Mouse (Mus musculus) liver, postnatal 0 days (tissue): ENCODE measurements at regions not wholly inside any gene's neighbourhood (a gene's known extent, or its start where the extent isn't known, plus 50 kb on each side); places are given as distances from the start of the nearest gene placed in this dataset.

Source experiments
- ATAC-seq: fragments of 200-750 bp; cut with Nextera tagmentation; 2 replicates; pipeline ENCODE4 v1.8.0; 2017; ENCODE audit warnings: mild to moderate bottlenecking, moderate library complexity
- DNase-seq: peaks from one replicate; pipeline ENCODE4 v3.0.0-alpha.2; 2016
- H3K27ac ChIP-seq: fragments of 300-500 bp; sonication (generic); 2 replicates; pipeline ENCODE4 v1.5.1; 2014; ENCODE audit warnings: antibody characterized with exemption, moderate library complexity, mild to moderate bottlenecking, low read depth
- H3K27me3 ChIP-seq: fragments of 300-500 bp; sonication (generic); 2 replicates; pipeline ENCODE4 v1.6.1; 2014; ENCODE audit warnings: low read length, control low read depth, mixed read lengths; ENCODE audit not compliant: insufficient read depth
- H3K36me3 ChIP-seq: fragments of 300-500 bp; sonication (generic); replicated peaks from 2 replicates; pipeline ENCODE4 v1.6.1; 2014; ENCODE audit warnings: mild to moderate bottlenecking, control low read depth, low read length, moderate library complexity, mixed read lengths; ENCODE audit not compliant: insufficient read depth
- H3K4me1 ChIP-seq: fragments of 300-500 bp; sonication (generic); 2 replicates; pipeline ENCODE4 v1.6.1; 2014; ENCODE audit warnings: antibody characterized with exemption, mild to moderate bottlenecking, control low read depth; ENCODE audit not compliant: insufficient read depth
- H3K4me2 ChIP-seq: fragments of 300-500 bp; sonication (generic); 2 replicates; pipeline ENCODE4 v1.6.1; 2014; ENCODE audit warnings: low read depth, mild to moderate bottlenecking, low read length, moderate library complexity, mixed read lengths
- H3K4me3 ChIP-seq: fragments of 300-500 bp; sonication (generic); 2 replicates; pipeline ENCODE4 v1.5.1; 2014; ENCODE audit warnings: low read depth, low read length
- H3K9ac ChIP-seq: fragments of 300-500 bp; sonication (generic); replicated peaks from 2 replicates; pipeline ENCODE4 v1.6.1; 2014; ENCODE audit warnings: mild to moderate bottlenecking, moderate library complexity
- H3K9me3 ChIP-seq: fragments of 300-500 bp; sonication (generic); 2 replicates; pipeline ENCODE4 v1.6.1; 2016; ENCODE audit warnings: mild to moderate bottlenecking, control low read depth, low read length, mixed read lengths
- CTCF ChIP-seq: sonication (generic); IDR thresholded peaks from 2 replicates; pipeline ENCODE4 v1.5.1; 2016; ENCODE audit warnings: antibody characterized with exemption, low read depth
- EP300 ChIP-seq: IDR thresholded peaks from 2 replicates; pipeline ENCODE4 v1.6.1; 2016; ENCODE audit warnings: antibody characterized with exemption, low read depth, mild to moderate bottlenecking
- WGBS: fragments of 180-500 bp; shearing (Covaris S2); extraction: QIAGEN DNeasy Blood & Tissue Kit; methylation state at CpG from one replicate; pipeline ENCODE4 v1.1.7; 2014; ENCODE audit not compliant: insufficient replicate concordance; 5-methylcytosine and 5-hydroxymethylcytosine counted together

DNA sequence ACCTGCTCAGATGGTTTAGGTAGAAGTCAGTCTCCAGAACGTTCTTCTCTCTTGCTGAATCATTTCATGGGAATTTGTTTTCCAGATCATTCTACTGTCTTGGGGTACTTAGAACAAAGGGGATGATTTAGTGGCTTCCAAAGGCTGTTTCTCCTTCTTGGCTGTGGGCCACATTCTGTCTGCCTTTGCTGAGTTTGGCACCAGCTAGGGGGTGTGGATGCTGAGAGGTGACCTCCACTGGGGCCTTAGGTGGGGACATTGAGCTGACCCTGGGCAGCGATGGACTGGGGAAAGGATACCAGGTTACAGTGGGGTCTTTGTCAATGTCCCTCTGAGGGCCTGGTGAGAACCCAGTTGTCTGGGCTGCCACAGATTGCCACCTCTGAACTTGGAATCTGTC, 118.4 kb downstream of the Gadd45g start:
- WGBS, result 63% methylated on average over 2 of the region's 2 CpGs
- Histone ChIP-seq H3K4me1 (peaks cover 23% of the 10 kb centered on the region), H3K9me3 (no peaks in the 10 kb centered on the region), H3K9ac (no peak overlapping the region), H3K27ac (no peak overlapping the region), H3K4me3 (no peak overlapping the region), H3K27me3 (no peaks in the 10 kb centered on the region), H3K4me2 (no peak overlapping the region), H3K36me3 (no peaks in the 10 kb centered on the region)
- ATAC-seq (no peak), DNase-seq (no peak)
- TF ChIP-seq EP300 (no peak), CTCF (no peak)

GRCm38 (mm10) chr13:51968103-51968502, 121.6 kb downstream of the Gadd45g start:
- no peak for ATAC-seq
- WGBS, result 86% methylated on average over 6 of the region's 6 CpGs

GRCm38 (mm10) chr13:51968796-51969195, 122.3 kb downstream of the Gadd45g start:
- H3K9me3 ChIP-seq, result no peaks in the 10 kb centered on the region
- DNase-seq (no peak), ATAC-seq (no peak)
- TF ChIP-seq EP300 (no peak), CTCF (no peak)
- no peak overlapping the region for H3K4me2 ChIP-seq
- no peak overlapping the region for H3K4me3 ChIP-seq
- H3K4me1 ChIP-seq, result peaks cover 11% of the 10 kb centered on the region
- 50% methylated on average over 9 of the region's 9 CpGs for WGBS
- H3K27me3 ChIP-seq, result no peaks in the 10 kb centered on the region
- no peak overlapping the region for H3K9ac ChIP-seq
- no peaks in the 10 kb centered on the region for H3K36me3 ChIP-seq
- no peak overlapping the region for H3K27ac ChIP-seq

More at GRCm38 (mm10) chr13:51968103-51968502, 121.6 kb downstream of the Gadd45g start:
- no peaks in the 10 kb centered on the region for H3K36me3 ChIP-seq
- no peak overlapping the region for H3K9ac ChIP-seq
- no peaks in the 10 kb centered on the region for H3K27me3 ChIP-seq
- DNase-seq, result no peak
- H3K4me3 ChIP-seq, result no peak overlapping the region
- no peak overlapping the region for H3K4me2 ChIP-seq
- no peaks in the 10 kb centered on the region for H3K9me3 ChIP-seq
- H3K4me1 ChIP-seq, result peaks cover 15% of the 10 kb centered on the region
- H3K27ac ChIP-seq, result no peak overlapping the region
- no peak for TF ChIP-seq EP300
- no peak for TF ChIP-seq CTCF

DNA sequence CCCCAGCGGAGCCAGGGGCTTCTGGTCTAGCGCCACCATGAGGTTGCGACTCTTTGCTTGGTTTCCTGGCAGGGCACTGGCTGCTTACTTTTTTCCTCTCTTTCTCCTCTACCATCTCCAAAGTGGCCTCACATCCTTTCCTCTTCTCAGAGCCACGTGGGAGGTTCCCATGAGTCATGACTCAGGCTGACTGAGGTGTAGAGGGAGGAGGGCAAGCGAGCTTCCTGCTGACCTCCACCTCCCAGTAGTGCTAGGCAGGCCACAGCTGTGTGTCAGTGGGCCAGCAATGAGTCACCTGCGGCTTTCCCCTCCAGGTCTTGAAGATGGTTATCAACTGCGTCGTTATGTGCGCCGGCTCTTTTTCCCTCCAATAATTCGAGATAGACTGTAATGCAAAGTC, 123.6 kb downstream of the Gadd45g start:
- Histone ChIP-seq H3K27ac (no peak overlapping the region), H3K36me3 (no peaks in the 10 kb centered on the region), H3K4me3 (no peak overlapping the region), H3K27me3 (no peaks in the 10 kb centered on the region), H3K4me1 (peaks cover 6% of the 10 kb centered on the region), H3K4me2 (no peak overlapping the region), H3K9ac (no peak overlapping the region), H3K9me3 (no peaks in the 10 kb centered on the region)
- TF ChIP-seq EP300 (no peak), CTCF (no peak)
- DNase-seq, result no peak
- no peak for ATAC-seq
- 48% methylated on average over 11 of the region's 11 CpGs for WGBS

- 79% methylated on average over 12 of the region's 12 CpGs for WGBS
These were observed 126.3 kb downstream of the Gadd45g start for GRCm38 (mm10) chr13:51972656-51973310.

GRCm38 (mm10) chr13:51973461-51973860, 127.0 kb downstream of the Gadd45g start:
- 75% methylated on average over 10 of the region's 10 CpGs for WGBS

More at GRCm38 (mm10) chr13:51972656-51973310, 126.3 kb downstream of the Gadd45g start:
- Histone ChIP-seq H3K36me3 (no peaks in the 10 kb centered on the region), H3K9me3 (peaks cover 1% of the 10 kb centered on the region), H3K9ac (no peak overlapping the region), H3K4me3 (no peak overlapping the region), H3K4me1 (peaks cover 21% of the 10 kb centered on the region), H3K4me2 (no peak overlapping the region), H3K27ac (no peak overlapping the region), H3K27me3 (no peaks in the 10 kb centered on the region)
- no peak for ATAC-seq
- DNase-seq, result no peak
- TF ChIP-seq CTCF (no peak), EP300 (no peak)

DNA sequence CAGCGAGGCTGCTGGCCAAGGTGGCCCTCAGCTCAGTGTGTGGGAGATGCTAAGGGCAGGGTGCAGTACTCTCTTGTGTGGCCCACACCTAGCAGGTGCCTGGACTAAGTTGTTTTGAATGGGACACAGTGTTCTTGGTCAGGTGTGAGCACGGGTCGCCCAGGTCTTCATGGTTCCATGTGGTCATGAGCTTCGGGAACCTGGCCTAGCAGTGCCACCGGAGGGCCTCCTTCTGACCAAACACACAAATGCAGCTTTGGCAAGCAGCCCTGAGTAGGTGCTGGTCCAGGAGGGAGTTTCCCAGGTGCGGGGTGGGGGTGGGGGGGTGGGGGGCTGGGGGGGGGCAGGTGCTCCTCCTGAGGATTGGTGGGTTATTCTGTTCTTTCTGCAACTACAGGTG, 127.6 kb downstream of the Gadd45g start:
- Histone ChIP-seq H3K9ac (no peak overlapping the region), H3K27me3 (no peaks in the 10 kb centered on the region), H3K9me3 (peaks cover 5% of the 10 kb centered on the region), H3K4me2 (no peak overlapping the region), H3K4me1 (peaks cover 31% of the 10 kb centered on the region), H3K27ac (no peak overlapping the region), H3K36me3 (no peaks in the 10 kb centered on the region), H3K4me3 (no peak overlapping the region)
- TF ChIP-seq CTCF (no peak), EP300 (no peak)
- DNase-seq (no peak), ATAC-seq (no peak)
- WGBS, result 78% methylated on average over 6 of the region's 6 CpGs

More at GRCm38 (mm10) chr13:51973461-51973860, 127.0 kb downstream of the Gadd45g start:
- Histone ChIP-seq H3K9me3 (peaks cover 5% of the 10 kb centered on the region), H3K9ac (no peak overlapping the region), H3K36me3 (no peaks in the 10 kb centered on the region), H3K4me3 (no peak overlapping the region), H3K27me3 (no peaks in the 10 kb centered on the region), H3K4me2 (no peak overlapping the region), H3K27ac (no peak overlapping the region), H3K4me1 (peaks cover 25% of the 10 kb centered on the region)
- DNase-seq (no peak), ATAC-seq (no peak)
- TF ChIP-seq EP300 (no peak), CTCF (no peak)
